Mouse (Mus musculus): ENCODE measurements around the gene Prpf4. TPM values are rescaled to one million over a fixed set of nuclear protein-coding genes. Genes with fewer than 3 reads are reported as not detected.

The Prpf4 gene
- polyA plus RNA-seq, 1 experiment from 2014 or later = 14.5 TPM

DNA sequence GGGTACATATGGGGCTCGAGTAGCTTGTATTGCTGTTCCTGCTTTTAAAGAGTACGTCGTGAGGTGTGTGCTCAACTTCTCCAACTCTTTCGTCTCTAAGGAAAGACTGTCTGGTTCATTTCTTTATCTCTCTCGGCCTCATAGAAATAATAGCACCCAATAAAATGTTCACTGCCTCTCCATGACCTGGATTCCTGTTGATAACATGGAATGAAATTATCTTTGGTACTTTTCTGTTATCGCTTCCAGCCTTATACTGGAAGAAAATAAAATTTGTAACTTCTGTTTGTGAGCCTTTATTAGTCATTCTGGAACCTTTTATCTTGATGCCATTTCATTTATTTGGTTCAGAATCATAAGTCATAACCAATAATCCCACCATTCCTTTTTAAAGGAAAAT lies 25.4 kb upstream of the Prpf4 start:
- 92% methylated on average over 6 of the region's 6 CpGs for WGBS
- Histone ChIP-seq H3K9ac (ENCODE audit: low read depth, low read length) (no peak overlapping the region), H3K9me3 (replicated peaks; ENCODE audit: control insufficient read depth, low read length, poor library complexity, severe bottlenecking) (no peaks in the 10 kb centered on the region), H3K36me3 (ENCODE audit: control insufficient read depth, insufficient read depth, low read length) (0 out of 2 replicates have a peak, but pooled peaks cover 5% of the 10 kb centered on the region), H3K4me3 (ENCODE audit: low read depth, low read length) (no peak overlapping the region), H3K4me2 (ENCODE audit: low read length) (no peak overlapping the region), H3K27me3 (ENCODE audit: control insufficient read depth, insufficient read depth, low read depth, low read length) (no peaks in the 10 kb centered on the region), H3K4me1 (ENCODE audit: control insufficient read depth, insufficient read depth, low read length) (no peaks in the 10 kb centered on the region), H3K27ac (ENCODE audit: low read length) (no peak overlapping the region)
- no peak for ATAC-seq

- 85% methylated on average over 7 of the region's 7 CpGs for WGBS
- Histone ChIP-seq H3K9me3 (replicated peaks; ENCODE audit: control insufficient read depth, low read length, poor library complexity, severe bottlenecking) (no peaks in the 10 kb centered on the region), H3K4me1 (ENCODE audit: control insufficient read depth, insufficient read depth, low read length) (no peaks in the 10 kb centered on the region), H3K36me3 (ENCODE audit: control insufficient read depth, insufficient read depth, low read length) (0 out of 2 replicates have a peak, but pooled peaks cover 5% of the 10 kb centered on the region), H3K27me3 (ENCODE audit: control insufficient read depth, insufficient read depth, low read depth, low read length) (no peaks in the 10 kb centered on the region), H3K4me2 (ENCODE audit: low read length) (no peak overlapping the region), H3K9ac (ENCODE audit: low read depth, low read length) (no peak overlapping the region), H3K4me3 (ENCODE audit: low read depth, low read length) (no peak overlapping the region), H3K27ac (ENCODE audit: low read length) (no peak overlapping the region)
- ATAC-seq = no peak
Measured at GRCm38 (mm10) chr4:62383752-62384151, 24.8 kb upstream of the Prpf4 start.

- Histone ChIP-seq H3K27ac (ENCODE audit: low read length) (no peak overlapping the region), H3K9ac (ENCODE audit: low read depth, low read length) (no peak overlapping the region), H3K9me3 (replicated peaks; ENCODE audit: control insufficient read depth, low read length, poor library complexity, severe bottlenecking) (no peaks in the 10 kb centered on the region), H3K36me3 (ENCODE audit: control insufficient read depth, insufficient read depth, low read length) (0 out of 2 replicates have a peak, but pooled peaks cover 5% of the 10 kb centered on the region), H3K4me1 (ENCODE audit: control insufficient read depth, insufficient read depth, low read length) (no peaks in the 10 kb centered on the region), H3K27me3 (ENCODE audit: control insufficient read depth, insufficient read depth, low read depth, low read length) (no peaks in the 10 kb centered on the region), H3K4me2 (ENCODE audit: low read length) (no peak overlapping the region), H3K4me3 (ENCODE audit: low read depth, low read length) (no peak overlapping the region)
- no peak for ATAC-seq
- WGBS = 87% methylated on average over 1 of the region's 1 CpGs
Measured at GRCm38 (mm10) chr4:62384159-62384558, 24.4 kb upstream of the Prpf4 start.

GRCm38 (mm10) chr4:62385439-62385838 lies 23.2 kb upstream of the Prpf4 start:
- H3K27me3 ChIP-seq (ENCODE audit: control insufficient read depth, insufficient read depth, low read depth, low read length) = no peaks in the 10 kb centered on the region
- no peaks in the 10 kb centered on the region for H3K9me3 ChIP-seq (replicated peaks; ENCODE audit: control insufficient read depth, low read length, poor library complexity, severe bottlenecking)
- H3K4me1 ChIP-seq (ENCODE audit: control insufficient read depth, insufficient read depth, low read length) = no peaks in the 10 kb centered on the region
- no peak overlapping the region for H3K4me3 ChIP-seq (ENCODE audit: low read depth, low read length)
- H3K27ac ChIP-seq (ENCODE audit: low read length) = no peak overlapping the region
- ATAC-seq = no peak
- WGBS = 94% methylated on average over 7 of the region's 7 CpGs
- H3K4me2 ChIP-seq (ENCODE audit: low read length) = no peak overlapping the region
- H3K9ac ChIP-seq (ENCODE audit: low read depth, low read length) = no peak overlapping the region
- H3K36me3 ChIP-seq (ENCODE audit: control insufficient read depth, insufficient read depth, low read length) = peaks cover 9% of the 10 kb centered on the region

GRCm38 (mm10) chr4:62389592-62390512 lies 18.7 kb upstream of the Prpf4 start:
- Histone ChIP-seq H3K4me2 (ENCODE audit: low read length) (no peak overlapping the region), H3K9me3 (replicated peaks; ENCODE audit: control insufficient read depth, low read length, poor library complexity, severe bottlenecking) (no peaks in the 10 kb centered on the region), H3K4me1 (ENCODE audit: control insufficient read depth, insufficient read depth, low read length) (no peaks in the 10 kb centered on the region), H3K9ac (ENCODE audit: low read depth, low read length) (no peak overlapping the region), H3K27ac (ENCODE audit: low read length) (no peak overlapping the region), H3K4me3 (ENCODE audit: low read depth, low read length) (no peak overlapping the region), H3K27me3 (ENCODE audit: control insufficient read depth, insufficient read depth, low read depth, low read length) (no peaks in the 10 kb centered on the region), H3K36me3 (ENCODE audit: control insufficient read depth, insufficient read depth, low read length) (peaks cover 22% of the 10 kb centered on the region)
- ATAC-seq = no peak
- 97% methylated on average over 5 of the region's 5 CpGs for WGBS

DNA sequence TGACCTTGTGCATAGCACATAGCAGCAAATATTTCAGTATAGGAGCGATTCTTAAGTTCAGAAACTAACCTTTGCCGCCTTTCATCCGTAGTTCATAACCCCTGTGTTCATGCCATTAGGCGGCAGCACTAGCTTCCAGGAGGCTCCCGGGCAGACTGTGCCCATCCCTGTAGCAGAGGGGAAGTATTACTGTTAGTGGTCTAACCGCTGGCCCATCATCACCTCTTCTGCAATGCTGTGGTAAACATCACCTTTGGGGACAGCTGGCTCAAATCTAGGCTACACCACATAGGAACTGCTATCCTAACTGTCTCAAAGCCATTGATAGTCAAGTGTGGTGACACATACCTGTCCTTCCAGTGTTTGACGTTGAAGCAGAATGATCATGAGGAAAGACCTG lies 16.7 kb upstream of the Prpf4 start:
- H3K4me3 ChIP-seq (ENCODE audit: low read depth, low read length) = no peak overlapping the region
- 91% methylated on average over 7 of the region's 7 CpGs for WGBS
- H3K27me3 ChIP-seq (ENCODE audit: control insufficient read depth, insufficient read depth, low read depth, low read length) = no peaks in the 10 kb centered on the region
- H3K36me3 ChIP-seq (ENCODE audit: control insufficient read depth, insufficient read depth, low read length) = peaks cover 20% of the 10 kb centered on the region
- no peaks in the 10 kb centered on the region for H3K4me1 ChIP-seq (ENCODE audit: control insufficient read depth, insufficient read depth, low read length)
- no peak overlapping the region for H3K9ac ChIP-seq (ENCODE audit: low read depth, low read length)
- no peak overlapping the region for H3K4me2 ChIP-seq (ENCODE audit: low read length)
- ATAC-seq = no peak
- H3K9me3 ChIP-seq (replicated peaks; ENCODE audit: control insufficient read depth, low read length, poor library complexity, severe bottlenecking) = no peaks in the 10 kb centered on the region
- H3K27ac ChIP-seq (ENCODE audit: low read length) = no peak overlapping the region

- Histone ChIP-seq H3K27me3 (ENCODE audit: control insufficient read depth, insufficient read depth, low read depth, low read length) (no peaks in the 10 kb centered on the region), H3K36me3 (ENCODE audit: control insufficient read depth, insufficient read depth, low read length) (peaks cover 23% of the 10 kb centered on the region), H3K27ac (ENCODE audit: low read length) (no peak overlapping the region), H3K4me1 (ENCODE audit: control insufficient read depth, insufficient read depth, low read length) (no peaks in the 10 kb centered on the region), H3K9me3 (replicated peaks; ENCODE audit: control insufficient read depth, low read length, poor library complexity, severe bottlenecking) (no peaks in the 10 kb centered on the region), H3K9ac (ENCODE audit: low read depth, low read length) (no peak overlapping the region), H3K4me2 (ENCODE audit: low read length) (no peak overlapping the region), H3K4me3 (ENCODE audit: low read depth, low read length) (no peak overlapping the region)
- no peak for ATAC-seq
- WGBS = 19% methylated on average over 6 of the region's 6 CpGs
Measured at GRCm38 (mm10) chr4:62393459-62393858, 15.1 kb upstream of the Prpf4 start.

DNA sequence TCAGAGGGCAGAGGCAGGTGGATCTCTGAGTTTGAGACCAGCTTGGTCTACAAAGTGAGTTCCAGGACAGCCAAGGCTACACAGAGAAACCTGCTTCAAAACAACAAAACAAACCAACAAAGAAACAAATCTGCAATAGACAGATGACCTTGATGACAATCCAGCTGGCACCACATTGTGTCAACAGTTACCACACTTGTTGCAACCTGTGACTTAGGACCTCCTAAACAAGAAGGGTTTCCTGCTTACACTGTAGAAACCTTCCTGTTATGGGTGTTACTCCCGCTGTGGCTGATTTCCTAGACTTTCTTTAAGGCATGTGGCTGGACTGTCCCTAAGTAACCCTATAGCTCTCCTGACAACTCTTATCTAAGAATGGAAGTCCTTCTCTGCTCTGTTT lies 12.8 kb upstream of the Prpf4 start:
- H3K9me3 ChIP-seq (replicated peaks; ENCODE audit: control insufficient read depth, low read length, poor library complexity, severe bottlenecking) = no peaks in the 10 kb centered on the region
- no peak overlapping the region for H3K4me3 ChIP-seq (ENCODE audit: low read depth, low read length)
- no peak for ATAC-seq
- no peak overlapping the region for H3K4me2 ChIP-seq (ENCODE audit: low read length)
- H3K27ac ChIP-seq (ENCODE audit: low read length) = no peak overlapping the region
- 100% methylated on average over 1 of the region's 1 CpGs for WGBS
- no peaks in the 10 kb centered on the region for H3K27me3 ChIP-seq (ENCODE audit: control insufficient read depth, insufficient read depth, low read depth, low read length)
- peaks cover 28% of the 10 kb centered on the region for H3K36me3 ChIP-seq (ENCODE audit: control insufficient read depth, insufficient read depth, low read length)
- H3K9ac ChIP-seq (ENCODE audit: low read depth, low read length) = no peak overlapping the region
- H3K4me1 ChIP-seq (ENCODE audit: control insufficient read depth, insufficient read depth, low read length) = no peaks in the 10 kb centered on the region

DNA sequence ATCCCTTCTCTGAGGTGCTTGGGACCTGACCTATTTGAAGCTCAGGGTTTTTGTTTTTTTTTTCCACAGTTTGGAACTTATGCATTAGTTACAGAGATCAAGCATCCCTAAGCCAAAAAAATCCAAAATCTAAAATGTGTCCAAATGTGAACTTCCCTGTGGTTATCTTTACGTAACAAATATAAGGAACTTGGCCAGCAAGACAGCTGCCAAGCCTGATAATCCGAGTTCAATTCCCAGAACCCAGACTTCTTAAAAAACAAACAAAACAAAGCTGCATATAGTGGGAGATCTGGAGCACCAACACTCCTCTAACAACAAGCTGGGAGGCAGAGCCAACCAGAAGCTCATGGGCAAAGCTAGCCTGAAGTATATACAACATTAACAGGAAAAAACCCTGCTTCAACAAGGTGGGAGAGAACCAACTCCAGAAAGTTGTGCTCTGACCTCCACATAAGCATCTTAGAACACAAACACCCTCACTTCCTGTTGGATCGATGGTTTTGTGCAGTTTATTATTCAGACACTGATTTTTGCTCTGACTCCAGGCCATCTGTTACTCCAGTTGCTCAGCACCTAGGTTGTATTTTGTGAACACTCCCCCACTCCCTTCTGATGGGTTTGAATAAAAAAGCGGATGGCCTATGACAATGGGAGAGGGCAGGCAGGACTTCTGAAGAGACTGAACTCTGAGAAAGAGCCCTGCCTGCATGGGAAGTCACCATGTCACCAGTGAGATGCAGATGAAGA lies 10.8 kb upstream of the Prpf4 start:
- H3K4me3 ChIP-seq (ENCODE audit: low read depth, low read length) = no peak overlapping the region
- no peak overlapping the region for H3K9ac ChIP-seq (ENCODE audit: low read depth, low read length)
- no peak for ATAC-seq
- WGBS = 91% methylated on average over 4 of the region's 4 CpGs
- peaks cover 26% of the 10 kb centered on the region for H3K36me3 ChIP-seq (ENCODE audit: control insufficient read depth, insufficient read depth, low read length)
- no peak overlapping the region for H3K4me2 ChIP-seq (ENCODE audit: low read length)
- H3K9me3 ChIP-seq (replicated peaks; ENCODE audit: control insufficient read depth, low read length, poor library complexity, severe bottlenecking) = no peaks in the 10 kb centered on the region
- no peaks in the 10 kb centered on the region for H3K27me3 ChIP-seq (ENCODE audit: control insufficient read depth, insufficient read depth, low read depth, low read length)
- no peak overlapping the region for H3K27ac ChIP-seq (ENCODE audit: low read length)
- H3K4me1 ChIP-seq (ENCODE audit: control insufficient read depth, insufficient read depth, low read length) = no peaks in the 10 kb centered on the region
